Mouse (Mus musculus): ENCODE data around the gene Gm15262.

- TF ChIP-seq POLR2A (IDR thresholded peaks at IDR 0.05; ENCODE audit: insufficient read depth, low read depth, low read length) (no peak), CTCF (IDR thresholded peaks at IDR 0.05; ENCODE audit: insufficient read depth, low read depth, low read length) (no peak)
Measured at GRCm38 (mm10) chrX:161371461-161371860, 84.2 kb downstream of the Gm15262 start.

Data from olfactory bulb, adult 2 months (tissue).